Mouse (Mus musculus) adrenal gland, postnatal 36 days (tissue): ENCODE data around the gene Elk3. TPM values are rescaled to one million over a fixed set of nuclear protein-coding genes. Genes with fewer than 3 reads are reported as not detected.

Source experiments
- DNase-seq, 2 experiments: peaks; one replicate each; pipeline ENCODE4 v3.0.0; 2021; ENCODE audit warnings: mixed read lengths in 1 of 2
- total RNA-seq, 2 experiments: library from RNA; stranded (reverse); gene quantifications; 2 replicates each; pipeline ENCODE4 v1.2.3; 2021

Elk3 gene
- total RNA-seq, 2 experiments from 2014 or later: 40.2 to 42.0 TPM

- DNase-seq: no peak
These were observed 68.7 kb downstream of the Elk3 start for GRCm38 (mm10) chr10:93242208-93242607.

GRCm38 (mm10) chr10:93239201-93239806, 71.6 kb downstream of the Elk3 start:
- DNase-seq: no peak

- no peak for DNase-seq
These were observed 76.2 kb downstream of the Elk3 start for GRCm38 (mm10) chr10:93234692-93235091.

- no peak for DNase-seq
These were observed 77.2 kb downstream of the Elk3 start for GRCm38 (mm10) chr10:93233665-93234194.

- no peak for DNase-seq
These were observed 79.0 kb downstream of the Elk3 start for GRCm38 (mm10) chr10:93231893-93232292.

GRCm38 (mm10) chr10:93231490-93231889, 79.4 kb downstream of the Elk3 start:
- DNase-seq: no peak

GRCm38 (mm10) chr10:93228401-93229007, 82.4 kb downstream of the Elk3 start:
- no peak for DNase-seq

GRCm38 (mm10) chr10:93227921-93228320, 83.0 kb downstream of the Elk3 start:
- no peak for DNase-seq

- DNase-seq: no peak
These were observed 85.2 kb downstream of the Elk3 start for GRCm38 (mm10) chr10:93225751-93226150.

GRCm38 (mm10) chr10:93215051-93215763, 95.7 kb downstream of the Elk3 start:
- DNase-seq: no peak

- DNase-seq: no peak
These were observed 96.7 kb downstream of the Elk3 start for GRCm38 (mm10) chr10:93214251-93214650.

GRCm38 (mm10) chr10:93213339-93213738, 97.6 kb downstream of the Elk3 start:
- no peak for DNase-seq

- DNase-seq: no peak
These were observed 98.2 kb downstream of the Elk3 start for GRCm38 (mm10) chr10:93212699-93213098.

- no peak for DNase-seq
These were observed 103.8 kb downstream of the Elk3 start for GRCm38 (mm10) chr10:93207176-93207575.

- DNase-seq: no peak
These were observed 105.5 kb downstream of the Elk3 start for GRCm38 (mm10) chr10:93205287-93205956.

GRCm38 (mm10) chr10:93201846-93202458, 109.0 kb downstream of the Elk3 start:
- no peak for DNase-seq

- DNase-seq: no peak
These were observed 112.0 kb downstream of the Elk3 start for GRCm38 (mm10) chr10:93198958-93199357.

Other genes starting within 250 kb of the Elk3 start
- gene Cfap54, start 229.5 kb downstream of the Elk3 start, total RNA-seq: 1 to 10 TPM; 5.5 TPM
- 10 to 100 TPM; 24.1 to 25.7 TPM for gene Cdk17, start 150.3 kb downstream of the Elk3 start, total RNA-seq
- gene Lta4h, start 142.3 kb upstream of the Elk3 start, total RNA-seq: 10 to 100 TPM; 59.8 to 61.4 TPM
- gene Hal, start 177.6 kb upstream of the Elk3 start, total RNA-seq: under 1 TPM; 0.23 to 0.63 TPM
- gene Amdhd1, start 228.9 kb upstream of the Elk3 start, total RNA-seq: under 1 TPM in 1 of 2 experiments, not detected in 1; 0.17 TPM
- not detected for gene Ccdc38, start 229.5 kb upstream of the Elk3 start, total RNA-seq